In genomic region chr15:34016397-34017156, GRCm38 (mm10) we compare ENCODE assay signal across 8 mouse cellular contexts.
A peak's percentile ranks its signal among the peaks of the same experiment; 100 is the strongest.
DNase-seq lines count a peak whose midpoint lies in the region; ATAC-seq and TF ChIP-seq lines count a peak whose summit lies in the region.

No protein-coding gene starts in this region.

- H3K9ac ChIP-seq in kidney, embryonic 15.5 days = no peak overlapping the region
- no peak overlapping the region for H3K9ac ChIP-seq in forebrain, postnatal 0 days
- no peak overlapping the region for H3K9ac ChIP-seq in midbrain, embryonic 14.5 days (replicated peaks; ENCODE audit: low read length)

- no peak for ATAC-seq in kidney, embryonic 15.5 days (replicated peaks; ENCODE audit: low FRiP score)
- no peak for ATAC-seq in forebrain, postnatal 0 days
- ATAC-seq in midbrain, embryonic 14.5 days (ENCODE audit: low FRiP score, low TSS enrichment) = peak; percentile 70
- no peak for ATAC-seq in erythroblast, adult 5-6 weeks (replicated peaks; ENCODE audit: low FRiP score, poor library complexity, severe bottlenecking)

- H3K4me2 ChIP-seq in kidney, embryonic 15.5 days = no peak overlapping the region
- no peak overlapping the region for H3K4me2 ChIP-seq in forebrain, postnatal 0 days (ENCODE audit: low read depth)
- H3K4me2 ChIP-seq in midbrain, embryonic 14.5 days (ENCODE audit: low read length) = 0 out of 2 replicates have a peak overlapping the region, but pooled peaks have one; percentile 14

- H3K4me3 ChIP-seq in kidney, embryonic 15.5 days (replicated peaks) = no peak overlapping the region
- H3K4me3 ChIP-seq in forebrain, postnatal 0 days (ENCODE audit: low read depth, low read length) = no peak overlapping the region
- no peak overlapping the region for H3K4me3 ChIP-seq in midbrain, embryonic 14.5 days (replicated peaks; ENCODE audit: low read depth, low read length)

- peak; percentile 13 for DNase-seq in kidney, adult 18-20 months
- DNase-seq in ES-CJ7 (ENCODE audit: low read depth, low spot score) = peak; percentile 84
- DNase-seq in cerebellum, adult 18-20 months = peak; percentile 37
- DNase-seq in forebrain, postnatal 0 days = peak; percentile 25
- DNase-seq in kidney, postnatal 4 days = peak; percentile 47 to 60
- peak; percentile 80 for DNase-seq in midbrain, embryonic 14.5 days

- no peaks in the 10 kb centered on the region for H3K36me3 ChIP-seq in kidney, embryonic 15.5 days
- no peaks in the 10 kb centered on the region for H3K36me3 ChIP-seq in forebrain, postnatal 0 days (ENCODE audit: insufficient read depth)
- no peaks in the 10 kb centered on the region for H3K36me3 ChIP-seq in midbrain, embryonic 14.5 days (ENCODE audit: control insufficient read depth, insufficient read depth, low read length)

- H3K27ac ChIP-seq in kidney, embryonic 15.5 days = no peak overlapping the region
- no peak overlapping the region for H3K27ac ChIP-seq in forebrain, postnatal 0 days (ENCODE audit: low read depth, low read length)
- no peak overlapping the region for H3K27ac ChIP-seq in midbrain, embryonic 14.5 days (replicated peaks; ENCODE audit: low read depth, low read length)

- H3K4me1 ChIP-seq in kidney, embryonic 15.5 days = no peaks in the 10 kb centered on the region
- H3K4me1 ChIP-seq in forebrain, postnatal 0 days (ENCODE audit: insufficient read depth) = no peaks in the 10 kb centered on the region
- no peaks in the 10 kb centered on the region for H3K4me1 ChIP-seq in midbrain, embryonic 14.5 days (ENCODE audit: control insufficient read depth, insufficient read depth, low read length)

- no peaks in the 10 kb centered on the region for H3K27me3 ChIP-seq in kidney, embryonic 15.5 days
- no peaks in the 10 kb centered on the region for H3K27me3 ChIP-seq in forebrain, postnatal 0 days (ENCODE audit: insufficient read depth, low read length)
- no peaks in the 10 kb centered on the region for H3K27me3 ChIP-seq in midbrain, embryonic 14.5 days (ENCODE audit: control insufficient read depth, insufficient read depth, low read length)

- peak; percentile 61 for TF ChIP-seq CTCF in forebrain, postnatal 0 days (IDR thresholded peaks at IDR 0.05; ENCODE audit: low read depth)

- no peaks in the 10 kb centered on the region for H3K9me3 ChIP-seq in kidney, embryonic 15.5 days (replicated peaks)
- no peaks in the 10 kb centered on the region for H3K9me3 ChIP-seq in forebrain, postnatal 0 days (ENCODE audit: low read length)
- no peaks in the 10 kb centered on the region for H3K9me3 ChIP-seq in midbrain, embryonic 14.5 days (ENCODE audit: control insufficient read depth, low read length)

- 52% methylated on average over 13 of the region's 13 CpGs for WGBS in kidney, embryonic 15.5 days
- WGBS in forebrain, postnatal 0 days = 51% methylated on average over 13 of the region's 13 CpGs
- 54% methylated on average over 13 of the region's 13 CpGs for WGBS in midbrain, embryonic 14.5 days

Comparison
In these comparisons a context has a peak if more than half of its experiments do, and no peak if none do; other contexts are left out.
1. DNase-seq: peak in every context shown above with its lines; median percentile 84 in ES-CJ7; 80 in midbrain, embryonic 14.5 days; 54 in kidney, postnatal 4 days; 37 in cerebellum, adult 18-20 months; 25 in forebrain, postnatal 0 days; 13 in kidney, adult 18-20 months.